Mouse (Mus musculus): ENCODE data around the gene Ngrn.

DNA sequence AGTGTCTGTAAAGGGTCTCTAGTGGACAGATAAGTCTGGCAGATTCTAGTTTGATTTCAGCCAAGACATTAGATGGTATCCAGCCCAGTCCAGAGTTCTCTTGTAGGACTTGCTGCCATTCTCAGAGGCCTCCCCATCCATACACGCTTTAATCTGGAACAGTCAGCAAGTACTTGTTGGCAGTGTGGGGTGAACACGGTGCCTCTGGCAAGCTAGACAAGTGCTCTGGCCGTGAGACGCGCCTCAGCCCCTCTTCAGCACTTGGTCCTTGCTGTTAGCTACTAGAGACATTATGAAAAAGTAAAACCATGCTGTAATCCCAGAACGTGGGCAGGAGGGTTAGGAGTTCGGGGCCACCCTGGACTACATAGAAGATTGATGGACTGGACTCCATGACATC lies 47.4 kb upstream of the Ngrn start:
- TF ChIP-seq POLR2A (IDR thresholded peaks at IDR 0.05; ENCODE audit: borderline replicate concordance, insufficient read depth, low read length) (no peak), CTCF (IDR thresholded peaks at IDR 0.05; ENCODE audit: borderline replicate concordance, insufficient read depth, low read depth, low read length) (no peak)

All from cerebellum, adult 2 months (tissue).